Mouse (Mus musculus): ENCODE measurements around the gene Ngdn. TPM values are rescaled to one million over a fixed set of nuclear protein-coding genes. Genes with fewer than 3 reads are reported as not detected.

The Ngdn gene
- polyA plus RNA-seq, 1 experiment from 2014 or later = 69.6 TPM

- Histone ChIP-seq H3K36me3 (no peaks in the 10 kb centered on the region), H3K27ac (replicated peaks) (no peak overlapping the region), H3K4me3 (no peak overlapping the region), H3K4me2 (replicated peaks) (no peak overlapping the region), H3K9ac (replicated peaks) (no peak overlapping the region), H3K4me1 (peaks cover 24% of the 10 kb centered on the region), H3K9me3 (no peaks in the 10 kb centered on the region), H3K27me3 (no peaks in the 10 kb centered on the region)
- 100% methylated on average over 2 of the region's 2 CpGs for WGBS
- ATAC-seq (ENCODE audit: low FRiP score, low read depth) = no peak
Observed at GRCm38 (mm10) chr14:55001446-55001845, 13.8 kb upstream of the Ngdn start.

- Histone ChIP-seq H3K4me1 (peaks cover 18% of the 10 kb centered on the region), H3K4me3 (no peak overlapping the region), H3K4me2 (replicated peaks) (no peak overlapping the region), H3K9me3 (no peaks in the 10 kb centered on the region), H3K9ac (replicated peaks) (no peak overlapping the region), H3K27ac (replicated peaks) (no peak overlapping the region), H3K27me3 (no peaks in the 10 kb centered on the region), H3K36me3 (no peaks in the 10 kb centered on the region)
- no peak for ATAC-seq (ENCODE audit: low FRiP score, low read depth)
- 61% methylated on average over 12 of the region's 12 CpGs for WGBS
Observed at GRCm38 (mm10) chr14:55001938-55002686, 13.1 kb upstream of the Ngdn start.

GRCm38 (mm10) chr14:55002687-55003120, 12.6 kb upstream of the Ngdn start:
- no peak overlapping the region for H3K4me3 ChIP-seq
- no peaks in the 10 kb centered on the region for H3K36me3 ChIP-seq
- no peak overlapping the region for H3K27ac ChIP-seq (replicated peaks)
- WGBS = 77% methylated on average over 7 of the region's 7 CpGs
- ATAC-seq (ENCODE audit: low FRiP score, low read depth) = no peak
- peaks cover 14% of the 10 kb centered on the region for H3K4me1 ChIP-seq
- H3K4me2 ChIP-seq (replicated peaks) = no peak overlapping the region
- no peaks in the 10 kb centered on the region for H3K9me3 ChIP-seq
- H3K9ac ChIP-seq (replicated peaks) = no peak overlapping the region
- no peaks in the 10 kb centered on the region for H3K27me3 ChIP-seq

- Histone ChIP-seq H3K36me3 (no peaks in the 10 kb centered on the region), H3K9me3 (no peaks in the 10 kb centered on the region), H3K4me2 (replicated peaks) (no peak overlapping the region), H3K27me3 (no peaks in the 10 kb centered on the region), H3K9ac (replicated peaks) (no peak overlapping the region), H3K27ac (replicated peaks) (no peak overlapping the region), H3K4me1 (peaks cover 14% of the 10 kb centered on the region), H3K4me3 (no peak overlapping the region)
- no peak for ATAC-seq (ENCODE audit: low FRiP score, low read depth)
- 67% methylated on average over 18 of the region's 18 CpGs for WGBS
Observed at GRCm38 (mm10) chr14:55003878-55004855, 11.1 kb upstream of the Ngdn start.

- no peaks in the 10 kb centered on the region for H3K27me3 ChIP-seq
- 86% methylated on average over 2 of the region's 2 CpGs for WGBS
- H3K36me3 ChIP-seq = no peaks in the 10 kb centered on the region
- H3K9ac ChIP-seq (replicated peaks) = no peak overlapping the region
- H3K4me1 ChIP-seq = peaks cover 14% of the 10 kb centered on the region
- H3K27ac ChIP-seq (replicated peaks) = no peak overlapping the region
- H3K4me2 ChIP-seq (replicated peaks) = no peak overlapping the region
- no peak for ATAC-seq (ENCODE audit: low FRiP score, low read depth)
- no peaks in the 10 kb centered on the region for H3K9me3 ChIP-seq
- no peak overlapping the region for H3K4me3 ChIP-seq
Observed at GRCm38 (mm10) chr14:55005506-55005905, 9.7 kb upstream of the Ngdn start.

- no peak overlapping the region for H3K27ac ChIP-seq (replicated peaks)
- peaks cover 14% of the 10 kb centered on the region for H3K4me1 ChIP-seq
- H3K4me3 ChIP-seq = no peak overlapping the region
- WGBS = 82% methylated on average over 8 of the region's 8 CpGs
- no peaks in the 10 kb centered on the region for H3K36me3 ChIP-seq
- H3K4me2 ChIP-seq (replicated peaks) = no peak overlapping the region
- no peak overlapping the region for H3K9ac ChIP-seq (replicated peaks)
- ATAC-seq (ENCODE audit: low FRiP score, low read depth) = no peak
- no peaks in the 10 kb centered on the region for H3K9me3 ChIP-seq
- H3K27me3 ChIP-seq = no peaks in the 10 kb centered on the region
Observed at GRCm38 (mm10) chr14:55005967-55006366, 9.3 kb upstream of the Ngdn start.

GRCm38 (mm10) chr14:55006541-55006940, 8.7 kb upstream of the Ngdn start:
- peaks cover 14% of the 10 kb centered on the region for H3K4me1 ChIP-seq
- H3K27ac ChIP-seq (replicated peaks) = no peak overlapping the region
- H3K4me2 ChIP-seq (replicated peaks) = no peak overlapping the region
- ATAC-seq (ENCODE audit: low FRiP score, low read depth) = no peak
- no peak overlapping the region for H3K9ac ChIP-seq (replicated peaks)
- H3K4me3 ChIP-seq = no peak overlapping the region
- H3K36me3 ChIP-seq = no peaks in the 10 kb centered on the region
- no peaks in the 10 kb centered on the region for H3K27me3 ChIP-seq
- no peaks in the 10 kb centered on the region for H3K9me3 ChIP-seq
- 76% methylated on average over 3 of the region's 3 CpGs for WGBS

- Histone ChIP-seq H3K9me3 (no peaks in the 10 kb centered on the region), H3K27me3 (no peaks in the 10 kb centered on the region), H3K4me1 (peaks cover 14% of the 10 kb centered on the region), H3K4me2 (replicated peaks) (no peak overlapping the region), H3K4me3 (no peak overlapping the region), H3K9ac (replicated peaks) (no peak overlapping the region), H3K36me3 (no peaks in the 10 kb centered on the region), H3K27ac (replicated peaks) (no peak overlapping the region)
- WGBS = 85% methylated on average over 9 of the region's 9 CpGs
- no peak for ATAC-seq (ENCODE audit: low FRiP score, low read depth)
Observed at GRCm38 (mm10) chr14:55007120-55007908, 7.9 kb upstream of the Ngdn start.

- H3K27me3 ChIP-seq = no peaks in the 10 kb centered on the region
- no peak overlapping the region for H3K27ac ChIP-seq (replicated peaks)
- no peak overlapping the region for H3K4me3 ChIP-seq
- WGBS = 77% methylated on average over 8 of the region's 8 CpGs
- H3K9me3 ChIP-seq = no peaks in the 10 kb centered on the region
- H3K9ac ChIP-seq (replicated peaks) = no peak overlapping the region
- H3K4me2 ChIP-seq (replicated peaks) = no peak overlapping the region
- peaks cover 12% of the 10 kb centered on the region for H3K4me1 ChIP-seq
- ATAC-seq (ENCODE audit: low FRiP score, low read depth) = no peak
- no peaks in the 10 kb centered on the region for H3K36me3 ChIP-seq
Observed at GRCm38 (mm10) chr14:55008417-55008816, 6.8 kb upstream of the Ngdn start.

GRCm38 (mm10) chr14:55011116-55011515, 4.1 kb upstream of the Ngdn start:
- no peaks in the 10 kb centered on the region for H3K36me3 ChIP-seq
- H3K27me3 ChIP-seq = no peaks in the 10 kb centered on the region
- 0 out of 2 replicates have a peak, but pooled peaks cover 3% of the 10 kb centered on the region for H3K4me1 ChIP-seq
- H3K9me3 ChIP-seq = no peaks in the 10 kb centered on the region
- 59% methylated on average over 4 of the region's 4 CpGs for WGBS
- no peak for ATAC-seq (ENCODE audit: low FRiP score, low read depth)
- no peak overlapping the region for H3K9ac ChIP-seq (replicated peaks)
- no peak overlapping the region for H3K27ac ChIP-seq (replicated peaks)
- H3K4me2 ChIP-seq (replicated peaks) = no peak overlapping the region
- no peak overlapping the region for H3K4me3 ChIP-seq

GRCm38 (mm10) chr14:55014591-55014990, 663 bp upstream of the Ngdn start:
- H3K27ac ChIP-seq (replicated peaks) = peak overlapping the region; percentile 88
- no peaks in the 10 kb centered on the region for H3K9me3 ChIP-seq
- H3K4me3 ChIP-seq = peak overlapping the region; percentile 76
- peaks cover 12% of the 10 kb centered on the region; the same call in 1 of the 2 replicates for H3K36me3 ChIP-seq
- peak; percentile 54 for ATAC-seq (ENCODE audit: low FRiP score, low read depth)
- peak overlapping the region; percentile 68 for H3K9ac ChIP-seq (replicated peaks)
- 1% methylated on average over 27 of the region's 27 CpGs for WGBS
- H3K27me3 ChIP-seq = no peaks in the 10 kb centered on the region
- peak overlapping the region; percentile 69 for H3K4me2 ChIP-seq (replicated peaks)
- H3K4me1 ChIP-seq = peaks cover 10% of the 10 kb centered on the region; the same call in 1 of the 2 replicates
